Mouse (Mus musculus) forebrain, embryonic 15.5 days (tissue): ENCODE results near the gene Gm10160. TPM values are rescaled to one million over a fixed set of nuclear protein-coding genes. Genes with fewer than 3 reads are reported as not detected.
A peak's percentile ranks its signal among the peaks of the same experiment; 100 is the strongest.

Source experiments
- ATAC-seq: fragments of 200-750 bp; cut with Nextera tagmentation; replicated peaks from 2 replicates; pipeline ENCODE4 v1.8.0; 2017; ENCODE audit warnings: mild to moderate bottlenecking, moderate TSS enrichment, moderate library complexity
- H3K27ac ChIP-seq: fragments of 300-500 bp; sonication (generic); replicated peaks from 2 replicates; pipeline ENCODE4 v1.5.1; 2015; ENCODE audit warnings: mild to moderate bottlenecking, inconsistent platforms
- H3K27me3 ChIP-seq: fragments of 300-500 bp; sonication (generic); 2 replicates; pipeline ENCODE4 v1.6.1; 2015; ENCODE audit warnings: inconsistent platforms
- H3K36me3 ChIP-seq: fragments of 300-500 bp; sonication (generic); 2 replicates; pipeline ENCODE4 v1.6.1; 2015; ENCODE audit warnings: mild to moderate bottlenecking, inconsistent platforms
- H3K4me1 ChIP-seq: fragments of 300-500 bp; sonication (generic); 2 replicates; pipeline ENCODE4 v1.6.1; 2015; ENCODE audit warnings: inconsistent platforms
- H3K4me2 ChIP-seq: fragments of 300-500 bp; sonication (generic); replicated peaks from 2 replicates; pipeline ENCODE4 v1.6.1; 2015; ENCODE audit warnings: mild to moderate bottlenecking, inconsistent platforms
- H3K4me3 ChIP-seq: fragments of 300-500 bp; sonication (generic); 2 replicates; pipeline ENCODE4 v1.5.1; 2015; ENCODE audit warnings: mild to moderate bottlenecking, inconsistent platforms
- H3K9ac ChIP-seq: fragments of 300-500 bp; sonication (generic); replicated peaks from 2 replicates; pipeline ENCODE4 v1.6.1; 2015; ENCODE audit warnings: mild to moderate bottlenecking, inconsistent platforms
- H3K9me3 ChIP-seq: fragments of 300-500 bp; sonication (generic); 2 replicates; pipeline ENCODE4 v1.6.1; 2016; ENCODE audit warnings: inconsistent platforms
- WGBS: fragments of 180-500 bp; shearing (Covaris S2); methylation state at CpG from one replicate; pipeline ENCODE4 v1.1.7; 2015; ENCODE audit warnings: mixed read lengths; 5-methylcytosine and 5-hydroxymethylcytosine counted together
- polyA plus RNA-seq: library from polyadenylated mRNA; unstranded; fragments of >200 nt; fragmentation: Nextera tagmentation; extraction: Ambion mirVana; gene quantifications from 2 replicates; pipeline ENCODE4 v1.2.1, GENCODE M21; 2015

The Gm10160 gene
- polyA plus RNA-seq, 1 experiment from 2014 or later, result not detected

DNA sequence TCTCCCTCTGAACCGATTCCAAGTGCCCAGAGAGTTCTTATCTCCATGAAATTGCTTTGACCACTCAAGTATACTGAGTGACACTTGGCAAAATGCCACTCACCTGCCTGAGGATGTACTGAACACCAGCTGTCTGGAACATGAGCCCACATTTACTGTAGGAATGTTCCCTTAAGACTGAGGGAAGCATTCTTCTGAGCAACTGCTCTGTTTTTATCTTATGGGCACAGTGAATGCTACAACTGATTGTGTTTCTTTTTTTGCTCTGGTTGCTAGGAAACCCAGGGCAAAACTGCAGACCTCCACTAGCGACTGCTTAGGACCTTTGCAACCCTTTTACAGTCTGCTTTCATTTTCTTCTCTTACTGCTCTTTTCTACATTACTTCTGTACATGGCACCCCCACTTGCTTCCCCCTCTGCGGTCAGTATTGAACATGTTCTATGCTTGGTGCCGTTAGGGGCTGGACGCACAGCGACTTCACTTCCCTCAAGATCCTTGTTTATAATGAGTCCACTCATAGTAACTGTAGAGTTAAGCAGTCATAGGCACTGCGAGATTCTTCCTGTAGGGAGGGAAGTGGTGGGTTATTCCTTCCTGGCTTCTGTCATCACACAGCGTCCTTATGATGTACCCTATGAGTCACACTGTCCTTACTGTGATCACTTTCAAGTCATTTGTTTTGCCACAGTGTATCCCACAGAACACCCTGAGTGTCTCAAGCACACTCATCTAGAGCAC is 856 bp downstream of the Gm10160 start:
- 54% methylated on average over 8 of the region's 8 CpGs for WGBS
- Histone ChIP-seq H3K9me3 (no peaks in the 10 kb centered on the region), H3K27ac (no peak overlapping the region), H3K9ac (no peak overlapping the region), H3K4me1 (peaks cover 14% of the 10 kb centered on the region), H3K4me3 (no peak overlapping the region), H3K27me3 (peaks cover 10% of the 10 kb centered on the region; the same call in 1 of the 2 replicates), H3K36me3 (no peaks in the 10 kb centered on the region), H3K4me2 (no peak overlapping the region)
- 0 out of 2 replicates have a peak, but pooled peaks have one; percentile 6 for ATAC-seq

DNA sequence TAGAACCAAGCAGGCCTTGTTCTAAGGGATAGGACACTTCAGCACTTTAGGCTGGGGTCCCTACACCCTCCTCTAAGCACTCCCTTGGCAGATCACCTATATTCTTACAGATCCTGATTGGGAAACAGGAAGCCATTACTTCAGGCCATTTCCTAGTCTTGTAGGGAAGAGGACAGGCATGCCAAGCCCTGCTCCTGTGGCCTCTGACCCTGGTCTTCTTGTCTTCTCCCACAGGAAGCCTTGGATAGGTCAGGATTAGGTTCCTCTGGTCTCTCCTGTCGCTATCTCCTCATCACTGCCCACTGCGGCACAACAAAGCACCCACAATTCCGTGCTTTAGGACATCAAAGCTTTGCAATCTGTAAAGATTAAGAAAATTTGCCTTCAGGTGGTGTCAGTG is 3.9 kb downstream of the Gm10160 start:
- ATAC-seq, result no peak
- no peaks in the 10 kb centered on the region for H3K9me3 ChIP-seq
- WGBS, result 91% methylated on average over 3 of the region's 3 CpGs
- peaks cover 4% of the 10 kb centered on the region; the same call in 1 of the 2 replicates for H3K4me1 ChIP-seq
- H3K36me3 ChIP-seq, result no peaks in the 10 kb centered on the region
- H3K4me3 ChIP-seq, result no peak overlapping the region
- no peaks in the 10 kb centered on the region for H3K27me3 ChIP-seq
- no peak overlapping the region for H3K9ac ChIP-seq
- H3K4me2 ChIP-seq, result no peak overlapping the region
- H3K27ac ChIP-seq, result no peak overlapping the region

DNA sequence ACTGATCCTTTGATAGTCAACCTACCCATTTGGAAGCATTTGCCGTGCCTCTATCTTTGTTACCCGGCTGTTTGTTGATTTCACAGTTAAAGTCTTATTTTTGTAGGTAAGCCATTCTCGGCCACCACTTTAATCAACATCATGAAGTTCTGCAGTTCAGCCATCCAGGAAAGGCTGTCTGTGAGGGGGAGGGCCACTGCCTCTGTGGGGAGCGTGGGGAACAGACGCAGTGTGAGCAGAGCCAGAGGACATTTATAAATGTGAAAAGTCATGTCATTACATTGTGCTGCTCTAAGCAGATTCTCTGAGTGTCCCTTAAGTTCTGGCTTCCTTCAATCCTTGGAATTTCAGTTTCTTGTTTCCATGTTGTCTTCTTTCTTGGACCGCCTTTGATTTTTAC is 5.4 kb downstream of the Gm10160 start:
- no peaks in the 10 kb centered on the region for H3K36me3 ChIP-seq
- no peaks in the 10 kb centered on the region for H3K9me3 ChIP-seq
- no peak overlapping the region for H3K27ac ChIP-seq
- H3K9ac ChIP-seq, result no peak overlapping the region
- no peak for ATAC-seq
- 87% methylated on average over 6 of the region's 6 CpGs for WGBS
- H3K4me2 ChIP-seq, result no peak overlapping the region
- H3K4me1 ChIP-seq, result peaks cover 4% of the 10 kb centered on the region; the same call in 1 of the 2 replicates
- no peaks in the 10 kb centered on the region for H3K27me3 ChIP-seq
- no peak overlapping the region for H3K4me3 ChIP-seq

DNA sequence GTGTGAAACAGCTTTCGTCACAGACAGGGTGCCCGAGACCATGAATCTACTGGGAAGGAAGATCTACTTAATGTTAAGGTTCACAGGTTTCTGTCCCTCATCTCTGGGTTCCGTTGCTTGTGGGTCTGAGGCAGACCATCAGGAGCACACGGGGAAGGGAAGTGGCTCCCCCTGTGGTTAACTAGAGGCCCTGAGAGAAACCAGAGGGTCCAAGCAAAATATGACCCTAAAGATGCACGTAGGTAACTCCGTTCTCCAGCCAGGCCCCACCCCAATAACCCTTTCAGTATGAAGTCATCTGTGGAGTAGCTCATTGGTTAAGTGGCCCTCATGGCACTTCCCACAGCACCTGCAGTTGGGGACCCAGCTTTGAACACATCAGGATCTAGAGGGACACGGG is 6.0 kb downstream of the Gm10160 start:
- H3K27me3 ChIP-seq, result no peaks in the 10 kb centered on the region
- H3K27ac ChIP-seq, result no peak overlapping the region
- ATAC-seq, result no peak
- 94% methylated on average over 7 of the region's 7 CpGs for WGBS
- H3K9ac ChIP-seq, result no peak overlapping the region
- H3K36me3 ChIP-seq, result no peaks in the 10 kb centered on the region
- H3K4me1 ChIP-seq, result peaks cover 4% of the 10 kb centered on the region; the same call in 1 of the 2 replicates
- no peak overlapping the region for H3K4me2 ChIP-seq
- no peaks in the 10 kb centered on the region for H3K9me3 ChIP-seq
- no peak overlapping the region for H3K4me3 ChIP-seq

DNA sequence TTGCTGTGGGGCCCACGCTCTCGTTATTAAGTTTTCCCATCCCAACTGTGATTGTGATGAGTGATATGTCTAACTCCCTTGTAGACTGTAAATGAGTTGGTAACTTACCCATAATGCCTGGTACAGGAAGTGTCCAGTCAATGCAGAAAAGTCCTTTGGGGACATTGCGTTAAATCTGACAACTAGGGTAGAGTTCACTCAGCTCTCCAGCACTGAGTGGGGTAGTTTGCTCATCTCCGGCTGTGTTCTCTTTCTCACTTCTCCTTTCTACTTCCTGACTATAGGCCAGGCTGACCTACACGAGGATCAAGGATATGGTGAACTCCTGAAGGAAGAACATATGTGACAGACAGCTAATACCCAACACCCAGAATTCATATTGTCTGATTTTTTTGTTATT is 6.4 kb downstream of the Gm10160 start:
- H3K4me1 ChIP-seq, result peaks cover 4% of the 10 kb centered on the region; the same call in 1 of the 2 replicates
- H3K9me3 ChIP-seq, result no peaks in the 10 kb centered on the region
- H3K27ac ChIP-seq, result no peak overlapping the region
- WGBS, result 96% methylated on average over 5 of the region's 5 CpGs
- no peak overlapping the region for H3K4me3 ChIP-seq
- no peaks in the 10 kb centered on the region for H3K36me3 ChIP-seq
- no peaks in the 10 kb centered on the region for H3K27me3 ChIP-seq
- H3K4me2 ChIP-seq, result no peak overlapping the region
- no peak for ATAC-seq
- no peak overlapping the region for H3K9ac ChIP-seq

DNA sequence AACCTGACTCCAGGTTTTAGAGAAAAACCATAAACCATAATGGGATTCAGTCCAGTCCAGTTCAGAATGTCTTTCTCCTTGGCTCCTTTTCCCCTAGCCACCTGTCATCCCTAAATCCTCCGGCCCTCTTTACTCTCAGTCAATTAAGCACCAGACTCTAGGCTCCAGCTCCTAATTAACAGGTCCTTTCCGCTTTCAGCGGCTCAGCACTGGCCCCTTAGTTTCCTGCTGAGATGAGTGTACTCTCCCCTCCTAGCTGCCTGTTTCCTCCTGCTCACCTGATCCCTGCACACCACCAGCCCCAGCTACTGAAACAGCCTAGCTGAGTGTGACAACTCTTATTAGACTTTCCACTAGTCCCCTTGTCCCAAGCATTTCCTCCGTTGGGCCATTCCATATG is 7.8 kb downstream of the Gm10160 start:
- no peak overlapping the region for H3K4me3 ChIP-seq
- ATAC-seq, result peak; percentile 35; the same call in 1 of the 2 replicates
- H3K4me2 ChIP-seq, result no peak overlapping the region
- no peaks in the 10 kb centered on the region for H3K27me3 ChIP-seq
- no peak overlapping the region for H3K27ac ChIP-seq
- peaks cover 4% of the 10 kb centered on the region; the same call in 1 of the 2 replicates for H3K4me1 ChIP-seq
- WGBS, result 8% methylated on average over 4 of the region's 4 CpGs
- H3K9me3 ChIP-seq, result no peaks in the 10 kb centered on the region
- no peak overlapping the region for H3K9ac ChIP-seq
- no peaks in the 10 kb centered on the region for H3K36me3 ChIP-seq

DNA sequence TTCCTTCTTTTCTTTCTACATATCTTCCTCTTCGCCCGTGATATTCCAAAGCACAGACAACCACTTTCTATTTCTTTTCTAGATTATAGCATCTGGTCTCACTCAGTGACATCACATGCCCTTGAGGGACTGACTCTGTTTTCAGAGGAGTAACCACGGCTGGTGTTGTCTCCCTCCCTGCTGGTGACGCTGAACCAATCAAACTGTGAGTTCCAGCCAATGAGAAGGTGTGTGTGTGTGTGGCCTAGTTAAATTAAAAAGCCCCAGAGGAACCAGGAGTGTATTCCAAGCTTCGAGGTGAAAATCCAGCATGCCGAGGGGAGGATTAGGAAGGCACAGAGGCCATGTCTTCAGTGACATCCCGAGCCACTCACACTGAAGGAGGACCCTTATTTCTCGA is 8.6 kb downstream of the Gm10160 start:
- no peak overlapping the region for H3K4me3 ChIP-seq
- H3K4me2 ChIP-seq, result no peak overlapping the region
- H3K4me1 ChIP-seq, result peaks cover 4% of the 10 kb centered on the region; the same call in 1 of the 2 replicates
- no peak overlapping the region for H3K9ac ChIP-seq
- H3K27me3 ChIP-seq, result no peaks in the 10 kb centered on the region
- H3K36me3 ChIP-seq, result no peaks in the 10 kb centered on the region
- H3K27ac ChIP-seq, result no peak overlapping the region
- ATAC-seq, result no peak
- WGBS, result 33% methylated on average over 8 of the region's 8 CpGs
- H3K9me3 ChIP-seq, result no peaks in the 10 kb centered on the region

DNA sequence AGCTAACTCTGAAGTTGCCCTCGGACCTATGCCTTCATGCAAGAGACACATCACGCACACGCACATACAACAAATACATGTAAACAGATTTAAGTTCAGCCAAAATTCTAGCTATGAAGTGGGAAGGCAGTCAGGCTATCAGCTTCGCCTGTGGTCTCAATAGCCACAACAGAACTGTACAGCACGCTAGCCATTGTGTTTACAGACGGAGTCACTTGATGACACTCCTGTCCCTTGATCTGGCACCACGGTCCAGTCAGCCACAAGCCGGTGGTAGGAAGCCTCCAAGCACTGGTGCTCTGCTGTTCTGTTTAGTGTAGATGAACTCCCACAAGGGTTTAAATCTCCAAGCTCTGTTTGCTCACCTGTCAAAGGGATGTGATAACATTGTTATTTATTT is 9.6 kb downstream of the Gm10160 start:
- ATAC-seq, result no peak
- H3K4me3 ChIP-seq, result no peak overlapping the region
- no peaks in the 10 kb centered on the region for H3K27me3 ChIP-seq
- 91% methylated on average over 8 of the region's 8 CpGs for WGBS
- peaks cover 9% of the 10 kb centered on the region for H3K4me1 ChIP-seq
- no peaks in the 10 kb centered on the region for H3K9me3 ChIP-seq
- no peak overlapping the region for H3K9ac ChIP-seq
- no peak overlapping the region for H3K4me2 ChIP-seq
- H3K27ac ChIP-seq, result no peak overlapping the region
- no peaks in the 10 kb centered on the region for H3K36me3 ChIP-seq

DNA sequence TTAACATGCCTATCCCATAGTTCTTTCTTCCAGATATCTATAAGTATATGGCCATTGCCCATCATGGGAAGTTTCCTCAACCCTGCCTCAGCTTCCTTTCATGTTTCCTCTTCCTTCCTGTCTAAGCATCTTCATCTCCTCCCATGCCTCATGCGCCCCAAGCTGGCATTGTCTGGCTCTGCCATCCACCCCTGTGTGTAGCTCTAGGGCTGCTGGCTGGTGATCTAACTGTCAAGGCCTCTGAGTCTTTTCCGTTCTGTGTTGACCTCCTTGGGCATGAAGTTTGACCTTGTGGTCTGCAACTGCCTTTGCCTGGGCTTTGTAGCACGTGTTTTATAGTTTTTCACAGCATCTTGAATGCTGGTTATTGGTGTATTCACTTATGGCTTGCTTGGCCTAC is 10.3 kb downstream of the Gm10160 start:
- H3K36me3 ChIP-seq, result no peaks in the 10 kb centered on the region
- ATAC-seq, result no peak
- H3K4me2 ChIP-seq, result no peak overlapping the region
- no peak overlapping the region for H3K9ac ChIP-seq
- H3K4me1 ChIP-seq, result peaks cover 16% of the 10 kb centered on the region
- no peak overlapping the region for H3K27ac ChIP-seq
- no peaks in the 10 kb centered on the region for H3K9me3 ChIP-seq
- no peaks in the 10 kb centered on the region for H3K27me3 ChIP-seq
- WGBS, result 81% methylated on average over 3 of the region's 3 CpGs
- no peak overlapping the region for H3K4me3 ChIP-seq

DNA sequence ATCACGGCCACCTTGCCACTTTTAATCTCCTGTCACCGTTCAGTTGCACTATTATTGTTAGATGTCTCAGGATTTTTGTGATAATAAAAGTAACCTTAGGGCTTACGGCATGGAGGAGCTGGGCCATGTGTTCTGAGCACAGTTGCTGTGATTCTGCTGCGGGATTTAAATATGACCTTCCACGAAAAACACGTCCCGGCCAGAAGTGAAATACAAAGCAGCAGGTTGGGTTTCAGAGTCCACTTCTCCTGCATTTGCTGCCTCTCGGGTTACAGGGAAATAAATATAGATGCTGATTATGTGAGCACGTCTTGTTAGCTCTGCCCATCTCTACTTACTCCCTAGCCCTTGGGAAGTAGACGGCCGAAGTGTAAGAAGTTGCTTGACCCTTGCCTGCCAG is 10.8 kb downstream of the Gm10160 start:
- Histone ChIP-seq H3K4me2 (no peak overlapping the region), H3K27me3 (no peaks in the 10 kb centered on the region), H3K4me3 (no peak overlapping the region), H3K9ac (no peak overlapping the region), H3K9me3 (no peaks in the 10 kb centered on the region), H3K36me3 (no peaks in the 10 kb centered on the region), H3K4me1 (peaks cover 17% of the 10 kb centered on the region), H3K27ac (no peak overlapping the region)
- 87% methylated on average over 11 of the region's 11 CpGs for WGBS
- ATAC-seq, result no peak

DNA sequence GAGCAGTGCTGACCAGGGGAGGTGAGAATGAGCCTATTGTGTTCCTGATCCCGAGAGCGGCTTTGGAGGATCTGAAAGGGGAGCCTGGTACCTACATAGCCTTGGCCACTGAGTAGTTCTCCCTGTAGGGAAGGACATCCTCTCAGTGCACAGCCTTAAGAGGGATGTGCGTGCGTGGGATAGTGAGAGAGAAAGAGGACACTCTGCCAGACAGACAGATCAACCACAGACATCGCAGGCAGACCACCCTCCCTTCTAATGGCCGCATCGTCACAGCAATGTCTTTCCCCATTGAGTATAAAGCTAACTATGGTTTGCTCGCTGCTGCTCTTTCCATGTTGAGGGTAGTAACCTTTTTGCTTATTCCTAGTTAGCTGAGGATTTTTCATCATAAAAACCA is 11.7 kb downstream of the Gm10160 start:
- Histone ChIP-seq H3K4me1 (peaks cover 17% of the 10 kb centered on the region), H3K36me3 (no peaks in the 10 kb centered on the region), H3K9ac (no peak overlapping the region), H3K4me3 (no peak overlapping the region), H3K27ac (no peak overlapping the region), H3K27me3 (no peaks in the 10 kb centered on the region), H3K9me3 (no peaks in the 10 kb centered on the region), H3K4me2 (no peak overlapping the region)
- ATAC-seq, result no peak
- 65% methylated on average over 8 of the region's 8 CpGs for WGBS

DNA sequence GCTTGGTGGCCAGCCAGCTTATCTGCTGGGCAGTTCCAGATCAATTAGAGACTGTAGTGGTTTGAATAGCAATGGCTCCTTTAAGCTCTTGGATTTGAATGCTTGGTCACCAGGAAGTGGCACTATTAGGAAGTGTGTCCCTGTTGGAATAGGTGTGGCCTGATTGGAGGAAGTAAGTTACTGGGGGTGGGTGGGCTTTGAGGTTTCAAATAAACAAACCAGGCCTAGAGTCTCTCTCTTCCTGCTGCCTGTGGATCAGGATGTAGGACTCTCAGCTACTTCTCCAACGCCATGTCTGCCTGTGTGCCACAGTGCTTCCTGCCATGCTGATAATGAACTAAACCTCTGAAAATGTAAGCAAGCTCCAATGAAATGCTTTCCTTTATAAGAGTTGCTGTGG is 12.6 kb downstream of the Gm10160 start:
- no peak for ATAC-seq
- H3K4me3 ChIP-seq, result no peak overlapping the region
- H3K4me1 ChIP-seq, result peaks cover 16% of the 10 kb centered on the region
- no peaks in the 10 kb centered on the region for H3K36me3 ChIP-seq
- no peak overlapping the region for H3K9ac ChIP-seq
- no peak overlapping the region for H3K4me2 ChIP-seq
- H3K27me3 ChIP-seq, result no peaks in the 10 kb centered on the region
- H3K9me3 ChIP-seq, result no peaks in the 10 kb centered on the region
- 85% methylated on average over 1 of the region's 1 CpGs for WGBS
- no peak overlapping the region for H3K27ac ChIP-seq

DNA sequence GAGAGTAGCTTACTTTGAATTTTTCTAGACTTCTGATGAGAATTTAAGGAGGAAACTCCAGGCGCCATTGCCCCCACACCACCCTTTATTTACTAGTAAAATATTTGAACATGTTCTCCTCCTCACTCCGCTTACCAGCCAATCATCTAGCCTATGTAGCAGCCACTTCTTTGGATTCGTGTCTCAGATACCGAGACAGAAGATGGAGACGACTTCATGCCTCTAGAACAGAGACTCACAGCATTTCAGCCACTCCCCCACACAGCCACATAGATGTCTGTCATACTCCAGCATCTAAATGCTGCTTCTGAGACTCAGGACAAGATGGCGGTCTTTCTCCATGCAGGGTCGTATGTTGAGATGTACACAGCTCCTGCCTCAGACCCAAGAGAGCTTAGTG is 13.5 kb downstream of the Gm10160 start:
- 90% methylated on average over 7 of the region's 7 CpGs for WGBS
- Histone ChIP-seq H3K27ac (no peak overlapping the region), H3K27me3 (no peaks in the 10 kb centered on the region), H3K36me3 (no peaks in the 10 kb centered on the region), H3K4me3 (no peak overlapping the region), H3K4me1 (peaks cover 13% of the 10 kb centered on the region), H3K4me2 (no peak overlapping the region), H3K9me3 (no peaks in the 10 kb centered on the region), H3K9ac (no peak overlapping the region)
- no peak for ATAC-seq
